Mouse (Mus musculus): ENCODE results near the gene Ccdc63. TPM values are rescaled to one million over a fixed set of nuclear protein-coding genes. Genes with fewer than 3 reads are reported as not detected.

The Ccdc63 gene
- total and polyA plus RNA-seq, 3 experiments = 0.08 to 0.16 TPM; not detected in 1

- TF ChIP-seq CTCF (IDR thresholded peaks at IDR 0.05) = no peak
- TF ChIP-seq EP300 (IDR thresholded peaks at IDR 0.05; ENCODE audit: insufficient read depth, low read depth, low read length) = no peak
- no peak for TF ChIP-seq POLR2A (IDR thresholded peaks at IDR 0.05; ENCODE audit: insufficient read depth, low read depth, low read length)
- Histone ChIP-seq H3K27me3 (ENCODE audit: control insufficient read depth, insufficient read depth, low read length) (no peaks in the 10 kb centered on the region), H3K27ac (no peak overlapping the region), H3K36me3 (ENCODE audit: control insufficient read depth, insufficient read depth, low read length) (no peaks in the 10 kb centered on the region), H3K4me1 (ENCODE audit: control insufficient read depth, insufficient read depth, low read length) (peaks cover 6% of the 10 kb centered on the region), H3K4me3 (no peak overlapping the region), H3K9ac (ENCODE audit: low read depth, low read length) (no peak overlapping the region), H3K79me2 (replicated peaks; ENCODE audit: control insufficient read depth, insufficient read depth, low read length) (no peaks in the 10 kb centered on the region)
- WGBS = 75% methylated on average over 11 of the region's 11 CpGs
- peak in 1 of 2 experiments; percentile 18 for DNase-seq
- intact Hi-C loops (cut with DNase I) = loop anchor here (2.0 to 5.0 kb wide), 3 partner anchors 112 to 214 kb away; partner anchors contain the start of gene Tctn1
Measured at GRCm38 (mm10) chr5:122130341-122130998, 10.2 kb downstream of the Ccdc63 start.

GRCm38 (mm10) chr5:122129068-122129655, 11.5 kb downstream of the Ccdc63 start:
- Histone ChIP-seq H3K4me3 (no peak overlapping the region), H3K36me3 (ENCODE audit: control insufficient read depth, insufficient read depth, low read length) (no peaks in the 10 kb centered on the region), H3K9ac (ENCODE audit: low read depth, low read length) (no peak overlapping the region), H3K27me3 (ENCODE audit: control insufficient read depth, insufficient read depth, low read length) (no peaks in the 10 kb centered on the region), H3K4me1 (ENCODE audit: control insufficient read depth, insufficient read depth, low read length) (peaks cover 6% of the 10 kb centered on the region), H3K79me2 (replicated peaks; ENCODE audit: control insufficient read depth, insufficient read depth, low read length) (no peaks in the 10 kb centered on the region), H3K27ac (no peak overlapping the region)
- 31% methylated on average over 16 of the region's 16 CpGs for WGBS
- DNase-seq = peak; percentile 52 to 55
- intact Hi-C loops (cut with DNase I) = loop anchor here (1.0 to 2.0 kb wide), 2 partner anchors 14 to 47 kb away; no protein-coding TSS in a partner anchor
- TF ChIP-seq EP300 (IDR thresholded peaks at IDR 0.05; ENCODE audit: insufficient read depth, low read depth, low read length) = no peak
- TF ChIP-seq CTCF (IDR thresholded peaks at IDR 0.05) = peak; percentile 89
- TF ChIP-seq POLR2A (IDR thresholded peaks at IDR 0.05; ENCODE audit: insufficient read depth, low read depth, low read length) = no peak

- DNase-seq = no peak
- no peaks in the 10 kb centered on the region for H3K79me2 ChIP-seq (replicated peaks; ENCODE audit: control insufficient read depth, insufficient read depth, low read length)
- TF ChIP-seq POLR2A (IDR thresholded peaks at IDR 0.05; ENCODE audit: insufficient read depth, low read depth, low read length) (no peak), EP300 (IDR thresholded peaks at IDR 0.05; ENCODE audit: insufficient read depth, low read depth, low read length) (no peak), CTCF (IDR thresholded peaks at IDR 0.05) (no peak)
- H3K9ac ChIP-seq (ENCODE audit: low read depth, low read length) = no peak overlapping the region
- no peaks in the 10 kb centered on the region for H3K36me3 ChIP-seq (ENCODE audit: control insufficient read depth, insufficient read depth, low read length)
- WGBS = 61% methylated on average over 8 of the region's 8 CpGs
- intact Hi-C loops (cut with DNase I) = no loop called here
- H3K4me1 ChIP-seq (ENCODE audit: control insufficient read depth, insufficient read depth, low read length) = no peaks in the 10 kb centered on the region; the same call in 1 of the 2 replicates
- H3K27ac ChIP-seq = no peak overlapping the region
- H3K27me3 ChIP-seq (ENCODE audit: control insufficient read depth, insufficient read depth, low read length) = no peaks in the 10 kb centered on the region; the same call in 1 of the 2 replicates
- no peak overlapping the region for H3K4me3 ChIP-seq
Measured at GRCm38 (mm10) chr5:122125211-122125760, 15.3 kb downstream of the Ccdc63 start.

GRCm38 (mm10) chr5:122116243-122116642, 24.4 kb downstream of the Ccdc63 start:
- TF ChIP-seq POLR2A (IDR thresholded peaks at IDR 0.05; ENCODE audit: insufficient read depth, low read depth, low read length) (no peak), CTCF (IDR thresholded peaks at IDR 0.05) (peak; percentile 39), EP300 (IDR thresholded peaks at IDR 0.05; ENCODE audit: insufficient read depth, low read depth, low read length) (no peak)
- Histone ChIP-seq H3K9ac (ENCODE audit: low read depth, low read length) (no peak overlapping the region), H3K27me3 (ENCODE audit: control insufficient read depth, insufficient read depth, low read length) (no peaks in the 10 kb centered on the region; the same call in 1 of the 2 replicates), H3K4me1 (ENCODE audit: control insufficient read depth, insufficient read depth, low read length) (no peaks in the 10 kb centered on the region), H3K4me3 (no peak overlapping the region), H3K79me2 (replicated peaks; ENCODE audit: control insufficient read depth, insufficient read depth, low read length) (no peaks in the 10 kb centered on the region), H3K27ac (no peak overlapping the region), H3K36me3 (ENCODE audit: control insufficient read depth, insufficient read depth, low read length) (no peaks in the 10 kb centered on the region)
- intact Hi-C loops (cut with DNase I) = no loop called here
- 82% methylated on average over 6 of the region's 6 CpGs for WGBS
- DNase-seq = no peak

- Histone ChIP-seq H3K79me2 (replicated peaks; ENCODE audit: control insufficient read depth, insufficient read depth, low read length) (no peaks in the 10 kb centered on the region), H3K27ac (no peak overlapping the region), H3K27me3 (ENCODE audit: control insufficient read depth, insufficient read depth, low read length) (no peaks in the 10 kb centered on the region), H3K4me1 (ENCODE audit: control insufficient read depth, insufficient read depth, low read length) (no peaks in the 10 kb centered on the region), H3K9ac (ENCODE audit: low read depth, low read length) (no peak overlapping the region), H3K36me3 (ENCODE audit: control insufficient read depth, insufficient read depth, low read length) (no peaks in the 10 kb centered on the region), H3K4me3 (no peak overlapping the region)
- WGBS = 92% methylated on average over 9 of the region's 9 CpGs
- intact Hi-C loops (cut with DNase I) = no loop called here
- no peak for TF ChIP-seq CTCF (IDR thresholded peaks at IDR 0.05)
- no peak for TF ChIP-seq EP300 (IDR thresholded peaks at IDR 0.05; ENCODE audit: insufficient read depth, low read depth, low read length)
- no peak for TF ChIP-seq POLR2A (IDR thresholded peaks at IDR 0.05; ENCODE audit: insufficient read depth, low read depth, low read length)
- no peak for DNase-seq
Measured at GRCm38 (mm10) chr5:122115266-122115763, 25.3 kb downstream of the Ccdc63 start.

Data from heart, adult 2 months (tissue).